Mouse (Mus musculus) gastrocnemius, postnatal 10 days (tissue): ENCODE results near the gene Peak1. TPM values are rescaled to one million over a fixed set of nuclear protein-coding genes. Genes with fewer than 3 reads are reported as not detected.

Source experiments
- DNase-seq: peaks from one replicate; pipeline ENCODE4 v3.0.0; 2021; ENCODE audit warnings: mixed read lengths
- microRNA-seq, 2 experiments: library from miRNA; unstranded; fragments of <30 nt; microRNA quantifications; one replicate each; pipeline ENCODE4 v1.2.0; 2021
- total RNA-seq, 2 experiments: library from RNA; stranded (reverse); gene quantifications; 2 replicates each; pipeline ENCODE4 v1.2.3; 2021

Gene Peak1
- total RNA-seq, 2 experiments from 2014 or later: 18.7 to 26.5 TPM

DNA sequence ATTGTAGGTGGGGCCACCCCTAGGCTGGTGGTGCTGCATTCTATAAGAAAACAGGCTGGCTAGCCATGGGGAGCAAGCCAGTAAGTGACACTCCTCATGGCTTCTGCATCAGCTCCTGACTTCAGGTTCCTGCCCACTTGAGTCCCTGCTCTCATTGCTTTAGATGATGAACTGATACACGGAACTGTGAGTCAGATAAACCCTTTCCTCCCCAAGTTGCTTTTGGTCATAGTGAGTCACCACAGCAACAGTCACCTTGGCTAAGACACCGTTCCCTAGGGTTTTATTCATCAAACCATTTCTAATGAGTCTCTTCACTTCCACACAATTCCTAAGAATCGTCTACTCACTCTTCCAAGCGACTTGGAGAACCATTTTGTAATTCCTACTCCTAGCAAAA is 220.9 kb downstream of the Peak1 start:
- DNase-seq: no peak

DNA sequence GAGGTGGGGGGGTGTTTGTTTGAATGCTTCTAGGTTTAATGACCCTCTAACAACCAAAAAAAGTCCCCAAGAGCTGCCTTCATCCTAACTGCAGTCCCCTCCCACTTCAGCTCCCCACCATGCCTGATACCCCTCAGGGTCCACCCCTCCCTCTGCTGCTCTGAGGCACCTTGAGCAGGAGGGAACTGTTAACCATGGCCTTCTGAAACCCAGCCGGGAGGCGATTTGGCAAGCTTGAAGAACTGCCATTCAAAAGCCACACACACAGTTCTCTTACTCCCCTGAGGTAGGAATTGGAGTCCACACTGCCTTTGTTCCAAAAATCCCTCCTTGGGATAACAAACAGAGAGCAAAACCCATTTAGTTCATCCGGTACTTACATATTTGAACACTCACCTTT is 222.7 kb downstream of the Peak1 start:
- no peak for DNase-seq

DNA sequence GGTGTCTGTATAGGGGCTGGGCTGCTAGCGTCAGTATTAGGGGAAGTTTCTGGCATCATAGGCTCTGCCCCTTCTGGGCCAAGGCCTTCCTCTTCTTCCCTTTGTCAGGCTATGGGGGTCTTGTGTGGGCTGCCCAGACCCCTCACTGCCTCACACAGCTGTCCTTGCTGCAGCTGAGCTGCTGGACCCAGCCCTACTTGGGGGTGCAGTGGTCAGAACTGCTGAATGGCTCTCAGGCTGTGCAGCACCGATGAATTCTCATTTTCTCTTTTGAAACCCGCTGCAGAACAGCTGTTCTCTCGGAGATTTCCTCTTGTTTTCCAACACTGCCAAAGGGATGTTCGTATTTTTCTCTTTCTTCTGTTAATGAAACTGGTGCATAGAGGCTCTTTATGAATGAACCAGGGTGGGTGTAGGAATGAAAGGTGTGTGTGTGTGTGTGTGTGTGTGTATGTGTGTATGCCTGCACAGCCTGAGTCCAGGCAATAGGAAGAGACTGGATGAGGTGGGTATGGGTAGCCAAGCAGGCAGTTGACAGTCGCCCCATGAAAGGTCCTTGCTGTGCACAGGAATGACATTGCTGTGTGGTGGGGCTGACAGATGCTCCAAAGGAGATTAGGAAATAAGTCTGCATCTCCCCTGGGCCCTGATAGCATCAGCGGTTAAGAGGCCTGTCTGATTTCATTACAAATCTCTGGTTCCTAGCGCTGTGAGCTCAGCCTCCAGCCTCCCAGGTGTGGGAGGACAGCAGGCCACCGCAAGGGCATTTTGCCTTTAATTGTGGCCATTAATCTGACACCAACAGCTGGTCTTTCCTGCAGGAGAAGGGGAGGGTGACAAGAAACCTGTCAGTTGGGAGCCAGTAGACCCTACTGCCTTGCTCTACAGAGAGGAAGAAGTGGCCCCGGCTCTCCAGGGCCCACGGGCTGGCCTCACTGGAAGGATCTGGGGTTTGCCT is 226.1 kb downstream of the Peak1 start:
- DNase-seq: no peak

DNA sequence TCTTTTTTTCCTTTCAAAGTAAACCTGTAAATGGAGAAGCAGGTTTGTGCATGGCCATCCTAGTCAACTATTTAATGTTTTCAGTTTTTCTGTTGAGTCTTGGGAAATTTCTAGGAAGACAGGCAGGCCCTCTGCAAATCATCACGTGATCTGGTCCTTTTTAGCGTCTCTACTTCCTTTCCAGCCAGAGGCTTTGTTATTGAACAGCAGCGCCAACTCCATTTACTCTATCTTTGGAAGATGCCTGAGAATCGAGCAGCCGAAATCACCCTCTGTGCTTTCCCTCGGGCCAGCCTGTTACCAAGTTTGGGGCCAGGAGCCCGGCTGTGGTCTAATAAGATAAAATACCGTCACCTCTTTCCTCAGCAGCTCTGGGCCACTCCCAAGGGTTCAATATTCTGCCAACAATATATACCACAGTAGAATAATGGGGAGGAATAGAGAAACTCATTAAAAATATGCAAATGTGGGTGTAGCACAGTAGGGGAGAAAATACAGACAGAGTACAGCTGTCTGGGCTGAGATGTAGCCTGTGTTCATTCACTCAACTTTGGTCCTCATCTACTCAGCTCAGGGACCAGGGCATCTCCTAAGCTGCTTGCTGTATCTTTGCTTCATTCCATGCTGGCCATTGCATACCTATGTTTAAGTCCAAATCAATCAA is 237.6 kb downstream of the Peak1 start:
- no peak for DNase-seq

DNA sequence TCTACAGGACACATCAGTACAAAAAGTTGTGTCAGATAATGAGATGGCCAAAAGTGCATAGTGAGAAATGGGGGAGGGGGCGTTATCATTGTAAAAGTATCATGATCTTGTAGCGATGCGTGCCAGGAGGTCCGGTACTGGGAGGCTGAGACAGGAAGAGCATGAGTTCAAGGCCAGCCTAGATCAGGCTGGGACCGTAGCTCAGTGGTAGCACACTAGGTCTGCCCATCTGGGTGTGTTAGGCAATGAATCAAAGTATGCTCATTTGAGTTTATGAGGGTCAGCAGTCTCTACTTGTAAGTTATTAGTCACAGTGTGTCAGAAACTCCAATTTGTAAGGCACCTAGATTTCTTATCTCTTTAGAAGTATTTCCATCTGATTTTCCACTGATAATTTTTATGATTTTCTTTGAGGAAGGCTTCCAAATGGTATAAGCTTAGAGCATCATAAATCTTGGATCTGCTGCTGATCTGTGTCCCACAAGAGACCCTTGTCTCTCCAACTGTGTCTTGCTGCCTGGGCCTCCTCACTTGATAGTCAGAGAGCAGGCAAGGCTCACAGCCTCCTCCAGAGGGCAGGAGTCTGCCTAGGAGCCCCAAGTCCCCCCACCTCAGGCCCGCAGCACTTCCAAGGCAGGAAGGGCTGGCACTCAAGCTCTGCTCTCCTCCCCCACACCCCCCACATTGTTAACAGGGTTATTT is 238.3 kb downstream of the Peak1 start:
- no peak for DNase-seq

DNA sequence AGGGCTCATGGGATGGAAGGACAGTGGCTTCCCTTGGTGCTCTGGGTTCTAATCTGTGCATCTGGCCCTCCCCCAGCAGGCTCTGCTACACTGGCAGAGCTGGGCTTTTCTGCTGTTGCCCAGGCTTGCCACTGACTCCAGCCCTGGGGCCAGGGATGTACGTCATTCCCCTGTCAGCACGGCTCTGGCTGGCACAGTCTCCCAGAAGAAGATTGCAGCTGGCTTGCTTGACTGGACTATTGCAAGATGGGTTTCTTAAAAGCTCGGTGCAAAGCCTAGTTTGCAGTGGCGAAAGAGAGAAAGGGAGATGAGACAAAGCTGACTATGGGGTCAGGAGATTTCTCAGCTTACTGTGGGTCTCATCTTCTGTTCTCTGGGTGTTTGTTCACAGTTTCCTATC is 240.5 kb downstream of the Peak1 start:
- DNase-seq: no peak

DNA sequence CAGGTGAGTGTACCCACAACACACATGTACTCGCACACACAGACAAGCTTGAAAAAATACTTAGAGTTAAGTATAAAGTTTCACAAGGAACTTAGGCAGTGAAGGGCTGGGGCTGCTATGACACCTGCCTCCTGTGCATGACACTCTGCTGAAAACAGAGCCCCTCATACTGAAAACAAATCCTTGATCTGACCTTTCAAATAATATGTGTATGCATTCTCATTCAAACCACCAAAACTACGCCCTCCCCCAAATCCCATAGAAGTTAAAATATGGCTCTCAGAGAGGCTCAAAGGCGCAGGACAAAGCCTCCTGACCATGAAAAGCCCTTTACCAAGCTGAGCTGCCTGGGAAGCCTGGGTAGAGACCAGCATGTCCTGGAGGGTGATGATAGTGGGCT is 242.6 kb downstream of the Peak1 start:
- no peak for DNase-seq

DNA sequence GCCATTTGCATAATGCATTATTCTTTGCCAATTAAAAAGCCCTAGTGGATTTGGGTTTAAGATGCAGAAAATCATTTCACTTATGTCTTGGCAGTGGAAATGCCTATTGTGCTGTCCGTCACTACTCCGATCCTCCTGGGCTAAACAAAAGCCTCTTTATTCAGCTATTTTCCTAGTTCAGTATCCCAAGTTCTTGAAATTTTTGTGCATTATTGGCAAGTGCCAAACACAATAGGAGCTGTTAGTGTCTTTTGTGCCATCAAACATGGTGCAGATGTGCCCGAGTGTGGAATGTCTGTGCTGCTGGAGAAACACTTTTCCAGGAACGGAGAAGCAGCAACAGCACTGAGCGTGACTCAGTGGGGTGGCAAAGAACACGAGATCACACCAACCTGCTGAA is 250.2 kb downstream of the Peak1 start:
- no peak for DNase-seq

DNA sequence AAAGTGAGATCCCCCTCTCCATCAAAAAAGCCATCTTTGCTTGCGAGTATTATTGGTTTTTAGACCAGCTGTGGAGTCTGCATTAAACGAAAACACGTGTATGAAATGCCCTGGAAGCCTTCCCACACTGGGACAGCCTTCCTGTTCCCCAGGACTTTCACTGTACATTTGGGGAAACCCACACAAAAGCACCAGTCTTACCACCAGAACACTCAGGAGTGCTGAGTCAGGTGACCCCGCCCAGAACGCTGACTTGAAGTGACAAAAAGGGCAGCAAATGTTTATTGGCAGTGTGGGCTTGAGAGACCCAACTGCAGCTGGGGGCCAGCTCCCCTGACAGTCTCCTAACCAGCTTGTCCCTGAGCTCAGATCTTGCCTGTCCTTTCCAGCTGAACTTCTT is 251.7 kb downstream of the Peak1 start:
- DNase-seq: no peak

DNA sequence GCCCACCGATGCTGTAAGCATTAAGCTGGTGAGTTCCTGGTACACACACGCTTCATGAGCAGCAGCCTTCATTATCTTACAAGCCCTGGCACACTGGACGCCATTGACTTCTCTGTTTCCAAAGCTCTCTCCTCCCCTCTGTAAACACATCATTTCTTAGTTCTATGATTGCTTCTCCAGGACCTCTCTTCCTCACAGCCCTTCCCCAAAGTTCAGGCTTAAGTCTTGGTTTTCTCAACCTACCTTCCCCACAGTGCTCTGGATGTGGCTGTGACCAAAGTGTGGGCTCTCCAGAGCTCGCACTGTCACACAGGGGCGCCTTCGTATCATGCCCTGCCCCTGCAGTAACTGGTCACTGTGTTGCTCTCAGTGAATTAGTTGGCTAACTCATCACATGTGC is 252.5 kb downstream of the Peak1 start, which contains the start of gene Tspan3:
Tspan3 (minus strand) TSS at position 101 of the 400 bp plus-strand sequence.
- DNase-seq: no peak

DNA sequence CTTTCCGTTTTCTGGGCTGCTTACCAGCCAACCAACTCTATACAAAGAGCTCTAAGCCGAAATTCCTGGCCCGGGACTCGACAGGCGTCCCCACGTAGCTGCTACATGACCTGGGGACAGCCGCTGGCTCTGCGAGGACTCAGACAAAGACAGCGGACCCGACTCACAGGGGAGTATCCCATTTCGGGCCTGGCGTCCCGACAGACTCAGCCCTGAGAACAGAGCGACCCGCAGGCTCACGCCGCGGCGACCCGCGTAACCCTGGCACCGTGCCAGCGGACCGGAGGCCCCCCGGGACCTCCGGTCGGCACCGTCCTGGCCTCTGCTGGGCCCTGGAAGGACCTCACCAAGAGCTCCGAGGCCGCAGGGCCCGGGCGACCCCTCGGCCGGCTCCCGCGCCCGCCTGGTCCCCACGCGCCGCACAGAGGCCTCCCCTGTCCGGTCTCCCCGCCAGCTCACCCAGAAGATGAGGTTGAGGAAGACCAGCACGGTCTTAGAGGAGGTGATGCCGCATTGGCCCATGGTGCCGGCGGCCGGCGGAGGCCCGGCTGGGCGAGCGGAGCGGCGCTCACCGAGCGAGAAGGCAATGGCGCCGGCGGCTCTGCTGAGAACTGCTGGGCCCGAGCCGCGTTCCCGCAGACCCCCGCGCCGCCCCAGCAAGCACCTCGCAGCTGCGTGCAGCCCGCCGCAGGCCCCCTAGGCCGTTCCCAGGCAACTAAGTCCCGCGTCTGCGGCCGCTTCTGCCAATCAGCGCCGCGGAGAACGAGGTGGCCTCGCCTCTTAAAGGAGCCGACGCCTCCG is 257.3 kb downstream of the Peak1 start:
- DNase-seq: peak; percentile 90

DNA sequence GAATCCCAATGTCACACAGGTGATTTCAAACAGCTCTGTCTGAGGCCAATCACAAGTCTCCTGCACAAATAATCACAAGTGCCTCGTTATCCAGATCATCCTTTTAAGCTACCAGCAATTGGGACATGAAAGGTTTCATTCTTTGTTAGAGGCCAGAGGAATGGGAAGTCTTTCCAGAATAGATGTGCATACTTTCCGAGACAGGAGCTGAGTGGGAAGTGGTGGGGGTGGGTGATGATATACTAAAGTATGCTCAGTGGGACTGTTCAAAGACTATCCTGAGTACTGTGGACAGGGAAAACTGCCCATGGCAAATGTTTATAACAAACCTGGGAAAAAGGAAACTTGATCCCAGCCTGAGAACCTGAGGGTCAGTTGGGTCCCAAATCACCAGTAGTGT is 258.4 kb downstream of the Peak1 start:
- no peak for DNase-seq

DNA sequence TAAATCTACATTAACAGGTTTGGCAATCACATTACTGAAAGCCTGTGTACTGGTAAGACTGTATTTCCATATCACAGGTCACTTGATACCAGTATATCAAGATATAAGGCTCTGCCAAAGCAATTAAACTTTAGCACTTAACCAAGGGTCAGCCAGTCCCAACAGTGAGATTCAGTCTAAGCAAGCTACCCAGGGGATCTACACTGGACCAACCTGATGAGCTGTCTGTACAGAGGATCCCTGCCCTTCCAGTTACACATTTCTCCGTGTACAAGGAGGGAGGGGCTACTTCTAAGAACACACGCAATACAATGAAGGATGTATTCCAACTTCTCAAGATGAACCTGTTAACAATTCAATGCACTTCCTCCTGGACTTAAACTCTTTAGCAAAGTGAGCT is 259.8 kb downstream of the Peak1 start:
- DNase-seq: no peak

DNA sequence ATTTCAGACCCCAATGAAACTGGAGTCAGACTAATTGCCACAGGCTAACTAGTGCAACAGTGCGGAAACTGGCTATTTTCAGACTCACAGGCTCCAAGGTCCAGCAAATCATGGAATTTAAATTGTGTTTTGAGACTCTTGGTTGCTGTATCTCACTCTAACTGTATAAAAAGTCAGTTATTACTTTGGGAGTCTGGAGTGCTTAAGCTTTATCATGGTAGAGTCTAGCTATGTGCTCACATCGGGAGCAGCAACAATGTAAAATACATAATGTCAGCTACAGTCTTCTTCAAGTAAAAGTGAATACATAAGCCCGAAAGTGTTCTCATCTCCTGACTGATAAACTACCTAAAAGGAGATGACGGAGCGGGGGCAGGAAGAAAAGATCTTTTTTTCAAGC is 263.3 kb downstream of the Peak1 start:
- no peak for DNase-seq

DNA sequence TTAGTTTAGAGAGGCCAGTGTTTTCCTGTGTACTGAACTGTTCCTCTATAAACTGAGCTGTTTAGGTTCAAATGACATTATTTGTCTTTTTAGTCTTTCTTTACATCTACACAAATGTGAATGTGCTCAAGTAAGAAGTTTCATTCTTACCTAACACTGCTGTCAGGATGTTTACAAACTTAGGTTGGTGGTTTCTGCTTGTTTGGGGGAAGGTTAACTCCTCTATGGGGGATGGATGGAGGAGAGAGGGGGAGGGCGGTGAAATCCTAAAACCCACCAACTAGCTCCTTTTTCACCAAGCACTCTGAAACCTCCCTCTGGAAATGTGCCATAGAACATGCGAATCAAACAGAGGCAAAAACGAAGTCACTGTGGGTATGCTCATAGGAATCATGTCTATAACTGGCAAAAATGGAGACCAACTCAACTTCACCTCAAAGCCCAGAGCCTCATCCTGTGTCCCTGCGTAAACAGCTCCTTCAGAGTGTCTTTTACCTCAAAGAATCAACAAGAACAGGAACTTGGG is 265.3 kb downstream of the Peak1 start:
- no peak for DNase-seq

DNA sequence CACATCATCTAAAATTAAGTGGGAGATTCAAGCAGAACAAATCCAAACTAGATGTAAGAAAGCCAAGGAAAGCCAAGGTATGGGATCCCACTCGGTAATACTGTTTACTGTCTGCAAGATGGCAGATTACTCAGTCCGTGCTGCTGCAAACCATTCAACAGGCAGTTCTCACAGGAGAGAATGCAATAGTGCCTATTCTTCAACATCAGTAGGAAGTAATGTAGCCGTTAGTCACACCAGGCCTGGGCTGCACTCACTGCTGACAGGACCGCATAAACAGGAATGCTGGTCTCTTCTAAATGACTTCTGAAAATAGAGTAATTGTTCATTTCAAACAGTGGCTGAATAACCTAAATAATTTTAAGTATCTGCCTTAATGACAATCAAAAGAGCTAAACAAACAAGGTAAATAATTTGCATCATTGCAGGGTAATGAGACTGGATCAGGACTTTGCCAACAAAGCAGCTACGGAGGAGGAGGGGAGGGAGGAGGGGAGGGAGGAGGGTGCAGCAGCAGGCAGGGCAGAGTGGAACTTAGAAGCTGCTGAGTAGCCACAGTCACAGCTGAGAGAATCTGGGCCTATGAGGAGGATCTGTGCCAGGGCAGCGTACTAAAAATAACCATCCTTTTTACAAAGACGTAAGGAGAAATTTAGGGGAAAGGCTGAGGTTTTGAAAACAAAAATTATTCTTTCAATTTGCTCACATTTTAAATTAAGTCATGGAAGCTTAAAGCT is 266.0 kb downstream of the Peak1 start:
- no peak for DNase-seq

Small RNAs within 50 kb of the gene (microRNA-seq; reads per million reads assigned to microRNA genes)
- gene Gm24270: 0.75 to 1.6 reads per million in 2 experiments

Other genes with a start within 250 kb of the Peak1 start
- 10 to 100 TPM; 24.1 to 30.4 TPM for gene Hmg20a, start 542 bp upstream of the Peak1 start, total RNA-seq